Mouse (Mus musculus) large intestine, adult 2 months (tissue): ENCODE measurements around the gene Rfk. TPM values are rescaled to one million over a fixed set of nuclear protein-coding genes. Genes with fewer than 3 reads are reported as not detected.

Source experiments
- DNase-seq: peaks from one replicate; pipeline ENCODE4 v3.0.0-alpha.2; 2012; ENCODE audit warnings: low read depth, low spot score
- whole genome bisulfite sequencing: fragments of 180-500 bp; shearing (Covaris S2); methylation state at CpG from one replicate; pipeline ENCODE4 v1.1.7; 2018; 5-methylcytosine and 5-hydroxymethylcytosine counted together
- polyA plus RNA-seq: library from polyadenylated mRNA; depleted of rRNA; stranded (reverse); fragments of >200 nt; gene quantifications from 2 replicates; pipeline ENCODE4 v1.2.3, GENCODE M21; 2012; rRNA removed

Rfk gene
- polyA plus RNA-seq, 1 experiment: 273 TPM

DNA sequence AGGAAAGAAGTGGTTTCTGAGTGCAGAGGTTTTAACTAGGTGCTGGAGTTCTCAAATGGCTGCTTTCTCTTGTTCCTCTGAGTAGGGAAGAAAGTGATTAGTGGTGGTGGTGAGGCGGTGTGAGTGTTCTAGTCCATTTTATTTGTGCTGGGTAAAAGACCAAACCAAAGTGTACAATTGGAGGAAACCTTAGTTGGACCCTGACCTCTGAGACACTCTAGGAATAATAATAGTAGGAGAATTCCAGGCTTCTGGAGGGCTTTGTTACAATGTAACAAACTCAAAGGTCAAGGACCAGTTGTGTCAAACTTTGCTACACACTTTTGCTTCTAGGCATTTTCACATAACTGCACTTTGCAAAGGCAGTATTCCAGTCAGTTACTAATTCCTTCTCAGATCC, 42.8 kb downstream of the Rfk start:
- no peak for DNase-seq
- WGBS: 51% methylated on average over 1 of the region's 1 CpGs

DNA sequence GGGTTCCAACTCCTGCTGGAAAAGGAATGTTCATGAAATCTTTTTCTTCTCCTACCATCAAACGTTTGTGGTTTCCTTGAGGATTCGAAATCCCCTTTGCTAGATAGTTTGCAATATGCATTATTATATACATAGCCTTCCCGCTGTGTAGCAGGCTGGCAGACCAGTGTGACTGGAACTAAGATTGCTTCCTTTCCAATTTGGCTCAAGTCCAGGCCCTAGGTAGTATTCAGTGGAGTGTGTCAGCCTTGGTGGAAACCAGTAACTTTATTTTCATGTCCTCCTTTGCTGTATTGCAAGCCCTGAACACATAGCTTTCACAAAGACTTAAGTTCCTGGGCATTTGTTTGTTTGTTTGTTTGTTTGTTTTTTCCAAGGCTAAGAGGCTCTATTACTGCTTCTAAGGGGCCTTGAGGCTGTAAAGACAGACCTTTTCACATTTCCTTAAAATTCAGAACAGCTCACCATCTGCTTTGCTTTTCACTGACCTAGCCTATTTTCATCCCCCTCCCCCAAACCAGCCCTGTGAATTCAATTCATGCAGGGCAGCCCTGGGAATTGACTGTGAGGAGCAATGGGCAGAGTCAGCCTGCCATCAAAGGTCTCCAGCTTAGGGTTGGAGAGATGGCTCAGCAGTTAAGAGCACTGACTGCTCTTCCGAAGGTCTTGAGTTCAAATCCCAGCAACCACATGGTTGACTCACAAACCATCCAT, 45.8 kb downstream of the Rfk start:
- WGBS: 29% methylated on average over 4 of the region's 4 CpGs
- DNase-seq: peak; percentile 32

DNA sequence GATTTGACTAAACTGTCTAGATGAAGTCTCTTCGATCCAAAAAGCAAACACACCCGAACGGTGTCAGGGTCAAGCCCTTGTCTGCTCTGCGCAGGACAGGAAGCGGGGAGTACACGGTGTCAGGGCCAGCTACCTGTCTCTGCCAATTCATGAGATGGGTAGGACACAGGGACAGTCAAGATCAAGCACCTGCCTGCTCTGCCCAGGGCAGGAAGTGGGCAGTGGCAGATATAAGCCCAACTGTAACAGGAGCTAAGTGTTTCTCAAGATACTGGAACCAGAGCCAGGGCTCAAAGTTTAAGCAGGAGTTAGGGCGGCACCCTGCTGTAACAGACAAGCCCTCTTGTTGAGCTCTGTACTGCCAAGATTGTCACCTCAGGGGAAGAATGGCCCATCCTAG, 49.7 kb downstream of the Rfk start:
- DNase-seq: peak; percentile 50
- 36% methylated on average over 7 of the region's 7 CpGs for WGBS

Other genes with a start within 250 kb of the Rfk start
- gene Gcnt1, start 21.2 kb upstream of the Rfk start, polyA plus RNA-seq: 2.5 and 5.0 TPM in 2 replicates